Mouse (Mus musculus) midbrain, embryonic 11.5 days (tissue): ENCODE measurements around the gene Ctc1. TPM values are rescaled to one million over a fixed set of nuclear protein-coding genes. Genes with fewer than 3 reads are reported as not detected.
"Not testable (repeated sequence)": the region's sequence is repeated elsewhere in the genome, so short reads cannot be mapped to it uniquely, and the experiment has no call there.

Experiments
- ATAC-seq: fragments of 200-750 bp; cut with Nextera tagmentation; 2 replicates; pipeline ENCODE4 v1.8.0; 2017; ENCODE audit warnings: moderate TSS enrichment, moderate library complexity; ENCODE audit not compliant: low FRiP score
- DNase-seq: peaks from one replicate; pipeline ENCODE4 v3.0.0; 2015; ENCODE audit warnings: low spot score; ENCODE audit errors: missing footprints
- H3K27ac ChIP-seq: fragments of 300-500 bp; sonication (generic); 2 replicates; pipeline ENCODE4 v1.5.1; 2014; ENCODE audit warnings: low read depth, low read length
- H3K27me3 ChIP-seq: fragments of 300-500 bp; sonication (generic); 2 replicates; pipeline ENCODE4 v1.6.1; 2014; ENCODE audit warnings: mild to moderate bottlenecking, low read length, moderate library complexity, mixed read lengths; ENCODE audit not compliant: control insufficient read depth, insufficient read depth
- H3K36me3 ChIP-seq: fragments of 300-500 bp; sonication (generic); 2 replicates; pipeline ENCODE4 v1.6.1; 2014; ENCODE audit warnings: mild to moderate bottlenecking, low read length, moderate library complexity, mixed read lengths; ENCODE audit not compliant: control insufficient read depth, insufficient read depth
- H3K4me1 ChIP-seq: fragments of 300-500 bp; sonication (generic); 2 replicates; pipeline ENCODE4 v1.6.1; 2014; ENCODE audit warnings: low read length; ENCODE audit not compliant: control insufficient read depth, insufficient read depth
- H3K4me2 ChIP-seq: fragments of 300-500 bp; sonication (generic); 2 replicates; pipeline ENCODE4 v1.6.1; 2014; ENCODE audit warnings: mild to moderate bottlenecking, moderate library complexity
- H3K4me3 ChIP-seq: fragments of 300-500 bp; sonication (generic); 2 replicates; pipeline ENCODE4 v1.5.1; 2014; ENCODE audit warnings: low read depth, low read length
- H3K9ac ChIP-seq: fragments of 300-500 bp; sonication (generic); 2 replicates; pipeline ENCODE4 v1.6.1; 2014; ENCODE audit warnings: low read length
- H3K9me3 ChIP-seq: fragments of 300-500 bp; sonication (generic); 2 replicates; pipeline ENCODE4 v1.6.1; 2016; ENCODE audit warnings: low read length; ENCODE audit not compliant: control insufficient read depth
- WGBS: fragments of 180-500 bp; shearing (Covaris S2); extraction: QIAGEN DNeasy Blood & Tissue Kit; methylation state at CpG from one replicate; pipeline ENCODE4 v1.1.7; 2014; 5-methylcytosine and 5-hydroxymethylcytosine counted together
- polyA plus RNA-seq: library from polyadenylated mRNA; unstranded; fragments of >200 nt; fragmentation: Nextera tagmentation; extraction: Ambion mirVana; gene quantifications from 2 replicates; pipeline ENCODE4 v1.2.1, GENCODE M21; 2014

Ctc1 gene
- polyA plus RNA-seq, result 54.6 and 54.8 TPM in 2 replicates

GRCm38 (mm10) chr11:69015644-69016441, at the start of gene Ctc1:
Gene Ctc1, plus strand, starts transcription at chr11:69015911.
- peak; percentile 96 for ATAC-seq
- H3K9ac ChIP-seq, result peak within 1 kb of the TSS; percentile 93
- WGBS, result 5% methylated on average over 38 of the region's 38 CpGs
- H3K36me3 ChIP-seq, result no peaks in the 10 kb centered on the region
- peak; percentile 98 for DNase-seq
- peaks cover 9% of the 10 kb centered on the region for H3K4me1 ChIP-seq
- H3K27me3 ChIP-seq, result no peaks in the 10 kb centered on the region
- peak within 1 kb of the TSS; percentile 69 for H3K27ac ChIP-seq
- peak within 1 kb of the TSS; percentile 88 for H3K4me2 ChIP-seq
- peak within 1 kb of the TSS; percentile 59 for H3K4me3 ChIP-seq
- no peaks in the 10 kb centered on the region for H3K9me3 ChIP-seq

DNA sequence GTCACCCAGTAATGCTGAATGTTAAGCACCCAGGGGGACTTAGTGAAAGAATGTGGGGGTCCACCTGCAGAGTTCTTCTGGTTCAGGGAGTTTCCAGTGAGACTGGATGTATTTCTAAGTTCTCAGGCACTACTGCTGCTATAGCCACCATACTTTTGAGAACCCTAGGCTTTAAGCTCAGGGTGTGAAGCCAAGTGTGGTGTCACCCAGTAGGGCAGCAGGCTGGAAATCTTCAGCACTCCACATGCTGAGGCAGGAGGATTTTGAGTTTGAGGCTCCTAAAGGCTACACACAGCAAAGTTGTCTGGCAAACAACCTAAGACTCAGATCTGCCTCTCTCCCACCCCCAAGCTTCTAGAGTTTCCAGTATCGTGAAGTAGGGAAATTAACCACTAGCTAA, 49.2 kb upstream of the Ctc1 start:
- no peak overlapping the region for H3K9ac ChIP-seq
- H3K4me2 ChIP-seq, result no peak overlapping the region
- peaks cover 2% of the 10 kb centered on the region; the same call in 1 of the 2 replicates for H3K4me1 ChIP-seq
- WGBS, result 64% methylated on average over 1 of the region's 1 CpGs
- H3K27ac ChIP-seq, result no peak overlapping the region
- DNase-seq, result peak; percentile 69
- H3K27me3 ChIP-seq, result no peaks in the 10 kb centered on the region; the same call in 1 of the 2 replicates
- H3K9me3 ChIP-seq, result no peaks in the 10 kb centered on the region
- no peak overlapping the region for H3K4me3 ChIP-seq
- H3K36me3 ChIP-seq, result no peaks in the 10 kb centered on the region
- no peak for ATAC-seq

GRCm38 (mm10) chr11:68967337-68968282, 48.1 kb upstream of the Ctc1 start, which contains the start of gene Slc25a35:
Gene Slc25a35, plus strand, starts transcription at chr11:68968131.
- Histone ChIP-seq H3K9ac (peak within 1 kb of the TSS; percentile 50), H3K4me3 (peak within 1 kb of the TSS; percentile 33), H3K27ac (no peak within 1 kb of the TSS), H3K4me2 (peak within 1 kb of the TSS; percentile 77), H3K36me3 (no peaks in the 10 kb centered on the region), H3K27me3 (no peaks in the 10 kb centered on the region; the same call in 1 of the 2 replicates), H3K9me3 (no peaks in the 10 kb centered on the region), H3K4me1 (peaks cover 2% of the 10 kb centered on the region; the same call in 1 of the 2 replicates)
- ATAC-seq, result peak; percentile 96
- WGBS, result under 1% methylated on average over 50 of the region's 50 CpGs
- DNase-seq, result peak; percentile 95

DNA sequence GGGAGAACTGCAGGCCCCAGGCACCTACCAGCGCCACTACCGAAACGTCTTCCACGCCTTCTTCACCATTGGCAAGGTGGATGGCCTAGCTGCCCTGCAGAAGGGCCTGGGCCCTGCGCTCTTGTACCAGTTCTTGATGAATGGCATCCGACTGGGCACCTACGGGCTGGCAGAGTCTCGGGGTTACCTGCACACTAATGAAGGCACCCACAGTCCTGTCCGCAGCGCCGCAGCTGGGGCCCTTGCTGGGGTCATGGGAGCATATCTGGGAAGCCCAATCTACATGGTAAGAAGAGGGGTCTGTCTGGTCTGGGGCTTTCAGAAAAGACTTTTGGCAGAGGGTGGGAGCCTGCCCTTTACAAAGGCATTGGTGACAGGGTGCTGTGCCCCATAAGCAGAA, 47.0 kb upstream of the Ctc1 start:
- WGBS, result 82% methylated on average over 11 of the region's 11 CpGs
- ATAC-seq, result no peak
- H3K4me2 ChIP-seq, result no peak overlapping the region; the same call in 1 of the 2 replicates

DNA sequence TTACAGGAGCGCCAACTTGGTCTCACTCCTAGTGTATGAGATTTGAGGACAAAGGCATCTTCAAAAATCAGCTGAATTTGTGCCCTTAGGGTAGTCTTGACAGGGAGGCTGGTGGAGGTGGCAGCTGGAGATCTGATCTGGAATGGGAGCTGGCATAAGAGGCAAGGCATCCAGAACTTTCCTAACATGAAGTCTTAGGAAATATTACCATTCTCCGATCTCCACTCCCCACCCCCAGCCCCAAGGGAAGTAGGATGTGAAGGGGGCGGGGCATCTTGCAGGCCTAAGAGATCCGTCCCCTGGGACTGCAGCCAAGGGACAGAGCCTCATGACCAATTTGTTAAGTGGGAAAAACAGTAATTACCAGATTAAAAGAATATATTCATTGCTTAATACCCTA, 45.5 kb upstream of the Ctc1 start:
- no peaks in the 10 kb centered on the region for H3K9me3 ChIP-seq
- DNase-seq (no peak), ATAC-seq (no peak)
- peaks cover 2% of the 10 kb centered on the region; the same call in 1 of the 2 replicates for H3K27me3 ChIP-seq
- no peak overlapping the region for H3K4me2 ChIP-seq
- H3K4me1 ChIP-seq, result peaks cover 9% of the 10 kb centered on the region
- no peaks in the 10 kb centered on the region for H3K36me3 ChIP-seq
- H3K9ac ChIP-seq, result no peak overlapping the region
- H3K4me3 ChIP-seq, result no peak overlapping the region
- 80% methylated on average over 4 of the region's 4 CpGs for WGBS
- H3K27ac ChIP-seq, result no peak overlapping the region

More for the DNA sequence above, 47.0 kb upstream of the Ctc1 start:
- Histone ChIP-seq H3K4me1 (peaks cover 6% of the 10 kb centered on the region), H3K9ac (no peak overlapping the region), H3K4me3 (no peak overlapping the region), H3K27ac (no peak overlapping the region), H3K27me3 (no peaks in the 10 kb centered on the region; the same call in 1 of the 2 replicates), H3K9me3 (no peaks in the 10 kb centered on the region), H3K36me3 (no peaks in the 10 kb centered on the region)
- DNase-seq, result peak; percentile 19

GRCm38 (mm10) chr11:68973250-68974058, 42.3 kb upstream of the Ctc1 start:
- under 1% methylated on average over 35 of the region's 38 CpGs for WGBS
- H3K27ac ChIP-seq, result not testable (repeated sequence)

GRCm38 (mm10) chr11:68974059-68974450, 41.7 kb upstream of the Ctc1 start:
- WGBS, result 28% methylated on average over 6 of the region's 6 CpGs
- Histone ChIP-seq H3K4me3 (peak overlapping the region; percentile 38), H3K27me3 (0 out of 2 replicates have a peak, but pooled peaks cover 2% of the 10 kb centered on the region), H3K36me3 (no peaks in the 10 kb centered on the region), H3K4me2 (peak overlapping the region; percentile 54), H3K9ac (0 out of 2 replicates have a peak overlapping the region, but pooled peaks have one; percentile 40), H3K27ac (no peak overlapping the region), H3K4me1 (peaks cover 7% of the 10 kb centered on the region), H3K9me3 (no peaks in the 10 kb centered on the region)
- DNase-seq (no peak), ATAC-seq (no peak)

More at GRCm38 (mm10) chr11:68973250-68974058, 42.3 kb upstream of the Ctc1 start:
- not testable (repeated sequence) for H3K27me3 ChIP-seq, H3K4me1 ChIP-seq, H3K36me3 ChIP-seq, H3K9me3 ChIP-seq
- ATAC-seq (peak; percentile 92), DNase-seq (peak; percentile 99)
- peak overlapping the region; percentile 54 for H3K4me2 ChIP-seq
- peak overlapping the region; percentile 40; the same call in 1 of the 2 replicates for H3K9ac ChIP-seq
- H3K4me3 ChIP-seq, result peak overlapping the region; percentile 38

DNA sequence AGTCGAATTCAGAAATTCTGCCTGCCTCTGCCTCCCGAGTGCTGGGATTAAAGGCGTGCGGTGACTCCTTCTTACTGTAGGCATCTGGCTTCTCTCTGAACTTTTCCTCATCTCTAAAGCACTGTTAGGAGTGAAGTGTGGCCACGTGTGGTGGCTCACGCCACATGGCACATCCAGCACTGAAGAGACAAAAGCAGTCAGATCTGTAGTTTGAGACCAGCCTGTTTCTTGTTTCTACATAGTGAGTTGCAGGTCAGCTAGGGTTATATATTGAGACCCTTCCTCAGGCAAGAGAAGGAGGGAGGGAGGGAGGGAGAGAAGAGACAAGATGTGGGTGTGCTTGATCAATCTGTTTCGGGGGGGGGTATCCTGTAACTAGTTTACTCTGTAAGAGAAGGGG, 40.6 kb upstream of the Ctc1 start, which contains the start of gene Rangrf:
Gene Rangrf, minus strand, starts transcription at position 101 of the 400 bp plus-strand sequence.
- Histone ChIP-seq H3K4me3 (peak within 1 kb of the TSS; percentile 38), H3K9ac (0 out of 2 replicates have a peak within 1 kb of the TSS, but pooled peaks have one; percentile 40), H3K27me3 (0 out of 2 replicates have a peak, but pooled peaks cover 2% of the 10 kb centered on the region), H3K27ac (no peak within 1 kb of the TSS), H3K9me3 (no peaks in the 10 kb centered on the region), H3K4me2 (peak within 1 kb of the TSS; percentile 54), H3K36me3 (no peaks in the 10 kb centered on the region), H3K4me1 (peaks cover 7% of the 10 kb centered on the region)
- DNase-seq (no peak), ATAC-seq (no peak)
- 86% methylated on average over 7 of the region's 7 CpGs for WGBS
